Mouse (Mus musculus): ENCODE measurements at regions not wholly inside any gene's neighbourhood (a gene's known extent, or its start where the extent isn't known, plus 50 kb on each side); places are given as distances from the start of the nearest gene placed in this dataset.

GRCm38 (mm10) chr2:115213181-115213970 is 368.1 kb upstream of the BC052040 start:
- DNase-seq (ENCODE audit: low read depth, low spot score), result no peak
- H3K27me3 ChIP-seq (ENCODE audit: control insufficient read depth in 1 of 2, insufficient read depth in 2 of 2, low read length in 2 of 2), result no peaks in the 10 kb centered on the region
- TF ChIP-seq MXI1 (IDR thresholded peaks at IDR 0.05; ENCODE audit: low read depth, low read length) (no peak), NELFE (IDR thresholded peaks at IDR 0.05; ENCODE audit: low read depth, low read length) (no peak), TCF12 (IDR thresholded peaks at IDR 0.05; ENCODE audit: low read depth, low read length) (no peak)
- no peaks in the 10 kb centered on the region for H3K9me3 ChIP-seq (replicated peaks; ENCODE audit: insufficient read depth, low read length)
- no peaks in the 10 kb centered on the region for H3K4me1 ChIP-seq (ENCODE audit: control insufficient read depth in 1 of 2, insufficient read depth in 2 of 2, low read length in 2 of 2)
- H3K79me2 ChIP-seq (ENCODE audit: control insufficient read depth, insufficient read depth, low read length, poor library complexity), result no peaks in the 10 kb centered on the region
- no peak overlapping the region for H3K4me3 ChIP-seq (ENCODE audit: control insufficient read depth in 1 of 2, insufficient read depth in 1 of 2, low read depth in 2 of 2, low read length in 2 of 2)
- H3K27ac ChIP-seq (ENCODE audit: control insufficient read depth, low read depth, low read length), result no peak overlapping the region
- H3K9ac ChIP-seq (ENCODE audit: control insufficient read depth, low read depth, low read length, poor library complexity, severe bottlenecking), result no peak overlapping the region
- H3K36me3 ChIP-seq (ENCODE audit: control insufficient read depth in 1 of 2, insufficient read depth in 2 of 2, low read length in 2 of 2), result no peaks in the 10 kb centered on the region

DNA sequence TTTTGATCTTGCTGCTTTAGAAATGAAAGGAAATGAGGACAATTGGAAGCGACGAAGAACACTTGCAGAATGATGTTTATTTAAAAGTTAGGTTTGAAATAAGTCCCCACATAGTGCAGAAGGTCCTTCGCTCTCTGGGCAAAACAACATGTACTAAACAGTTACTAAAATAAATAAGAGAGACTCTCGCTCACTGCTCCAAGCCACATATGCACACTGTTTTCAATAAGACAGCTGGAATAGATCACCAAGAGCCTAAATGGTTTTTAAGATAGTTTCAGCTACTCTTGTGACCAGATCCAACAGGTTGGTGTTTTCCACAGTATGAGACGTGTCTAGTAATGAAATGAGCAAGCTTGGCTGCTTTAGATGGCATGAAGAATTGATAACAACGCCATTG is 367.2 kb upstream of the BC052040 start:
- Histone ChIP-seq H3K36me3 (ENCODE audit: control insufficient read depth in 1 of 2, insufficient read depth in 2 of 2, low read length in 2 of 2) (no peaks in the 10 kb centered on the region), H3K27ac (ENCODE audit: control insufficient read depth, low read depth, low read length) (no peak overlapping the region), H3K4me3 (ENCODE audit: control insufficient read depth in 1 of 2, insufficient read depth in 1 of 2, low read depth in 2 of 2, low read length in 2 of 2) (no peak overlapping the region), H3K9me3 (replicated peaks; ENCODE audit: insufficient read depth, low read length) (no peaks in the 10 kb centered on the region), H3K79me2 (ENCODE audit: control insufficient read depth, insufficient read depth, low read length, poor library complexity) (no peaks in the 10 kb centered on the region), H3K27me3 (ENCODE audit: control insufficient read depth in 1 of 2, insufficient read depth in 2 of 2, low read length in 2 of 2) (no peaks in the 10 kb centered on the region), H3K4me1 (ENCODE audit: control insufficient read depth in 1 of 2, insufficient read depth in 2 of 2, low read length in 2 of 2) (no peaks in the 10 kb centered on the region), H3K9ac (ENCODE audit: control insufficient read depth, low read depth, low read length, poor library complexity, severe bottlenecking) (no peak overlapping the region)
- TF ChIP-seq ZC3H11A (IDR thresholded peaks at IDR 0.05; ENCODE audit: low read depth, low read length) (no peak), E2F4 (IDR thresholded peaks at IDR 0.05; ENCODE audit: borderline replicate concordance, low read depth, low read length) (no peak), NELFE (IDR thresholded peaks at IDR 0.05; ENCODE audit: low read depth, low read length) (no peak), POLR2AphosphoS2 (IDR thresholded peaks at IDR 0.05; ENCODE audit: low read length) (no peak), MAX (IDR thresholded peaks at IDR 0.05; ENCODE audit: low read length) (no peak), MAZ (IDR thresholded peaks at IDR 0.05; ENCODE audit: low read depth, low read length) (no peak), NRF1 (IDR thresholded peaks at IDR 0.05; ENCODE audit: insufficient read depth, low read depth, low read length, poor library complexity, severe bottlenecking) (no peak), CHD2 (IDR thresholded peaks at IDR 0.05; ENCODE audit: low read length) (no peak), TAL1 (IDR thresholded peaks at IDR 0.05; ENCODE audit: low read length) (no peak)
- no peak for DNase-seq (ENCODE audit: low read depth, low spot score)

DNA sequence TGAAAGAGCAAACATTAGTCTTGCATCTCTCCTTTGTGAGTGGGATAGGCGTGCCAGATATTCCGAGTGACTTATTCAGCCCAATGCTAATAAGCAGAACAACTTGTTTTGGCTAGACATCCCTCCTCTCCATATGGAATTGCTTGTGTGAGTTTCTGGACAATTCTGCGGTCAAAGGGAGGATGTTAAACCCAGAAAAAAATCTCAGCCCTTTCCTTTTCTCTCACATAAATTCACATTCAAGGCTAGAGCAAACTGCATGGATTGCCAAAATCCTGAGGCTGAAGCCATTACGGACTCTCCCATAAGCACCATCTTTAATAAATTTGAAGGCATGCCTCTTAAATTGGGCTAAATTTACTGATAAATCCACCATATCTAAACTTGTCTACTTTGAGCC is 351.5 kb upstream of the BC052040 start:
- DNase-seq (ENCODE audit: low read depth, low spot score), result no peak
- H3K27ac ChIP-seq (ENCODE audit: control insufficient read depth, low read depth, low read length), result no peak overlapping the region
- TF ChIP-seq POLR2A (IDR thresholded peaks at IDR 0.05; ENCODE audit: control insufficient read depth in 1 of 2, insufficient read depth in 1 of 2, low read depth in 1 of 2, low read length in 2 of 2, poor library complexity in 1 of 2) (no peak), ZNF384 (IDR thresholded peaks at IDR 0.05; ENCODE audit: low read depth, low read length) (no peak), KAT2A (conservative IDR thresholded peaks at IDR 0.05; ENCODE audit: low read depth, low read length) (no peak), GATA1 (IDR thresholded peaks at IDR 0.05; ENCODE audit: low read depth, low read length) (no peak), E2F4 (IDR thresholded peaks at IDR 0.05; ENCODE audit: borderline replicate concordance, low read depth, low read length) (no peak), ZKSCAN1 (IDR thresholded peaks at IDR 0.05; ENCODE audit: low read depth, low read length) (no peak), POLR2AphosphoS2 (IDR thresholded peaks at IDR 0.05; ENCODE audit: low read length) (no peak), TAL1 (IDR thresholded peaks at IDR 0.05; ENCODE audit: low read length) (no peak), CTCF (IDR thresholded peaks at IDR 0.05 in 2 of 3, conservative IDR thresholded peaks at IDR 0.05 in 1 of 3; ENCODE audit: control insufficient read depth in 1 of 3, insufficient read depth in 1 of 3, low read depth in 2 of 3, low read length in 3 of 3, poor library complexity in 1 of 3, severe bottlenecking in 1 of 3) (no peak)
- no peaks in the 10 kb centered on the region for H3K27me3 ChIP-seq (ENCODE audit: control insufficient read depth in 1 of 2, insufficient read depth in 2 of 2, low read length in 2 of 2)
- no peaks in the 10 kb centered on the region for H3K36me3 ChIP-seq (ENCODE audit: control insufficient read depth in 1 of 2, insufficient read depth in 2 of 2, low read length in 2 of 2)
- no peaks in the 10 kb centered on the region for H3K4me1 ChIP-seq (ENCODE audit: control insufficient read depth in 1 of 2, insufficient read depth in 2 of 2, low read length in 2 of 2)
- H3K9me3 ChIP-seq (replicated peaks; ENCODE audit: insufficient read depth, low read length), result no peaks in the 10 kb centered on the region
- no peak overlapping the region for H3K9ac ChIP-seq (ENCODE audit: control insufficient read depth, low read depth, low read length, poor library complexity, severe bottlenecking)
- H3K79me2 ChIP-seq (ENCODE audit: control insufficient read depth, insufficient read depth, low read length, poor library complexity), result no peaks in the 10 kb centered on the region
- H3K4me3 ChIP-seq (ENCODE audit: control insufficient read depth in 1 of 2, insufficient read depth in 1 of 2, low read depth in 2 of 2, low read length in 2 of 2), result no peak overlapping the region

Measured in MEL (cell line).